Mouse (Mus musculus) limb, embryonic 14.5 days (tissue): ENCODE measurements at regions not wholly inside any gene's neighbourhood (a gene's known extent, or its start where the extent isn't known, plus 50 kb on each side); places are given as distances from the start of the nearest gene placed in this dataset.
"Not testable (repeated sequence)": the region's sequence is repeated elsewhere in the genome, so short reads cannot be mapped to it uniquely, and the experiment has no call there.

ENCODE experiments used
- ATAC-seq: fragments of 200-750 bp; cut with Nextera tagmentation; 2 replicates; pipeline ENCODE4 v1.8.0; 2017; ENCODE audit warnings: low read depth, moderate number of reproducible peaks, moderate TSS enrichment; ENCODE audit not compliant: low FRiP score
- DNase-seq: peaks from one replicate; pipeline ENCODE4 v3.0.0-alpha.2; 2015; ENCODE audit warnings: low spot score
- H3K27ac ChIP-seq: fragments of 300-500 bp; sonication (generic); replicated peaks from 2 replicates; pipeline ENCODE4 v1.5.1; 2014; ENCODE audit warnings: low read depth, mild to moderate bottlenecking, low read length, moderate library complexity, mixed read lengths
- H3K27me3 ChIP-seq: fragments of 300-500 bp; sonication (generic); 2 replicates; pipeline ENCODE4 v1.6.1; 2014; ENCODE audit warnings: low read length, mixed read lengths; ENCODE audit not compliant: control insufficient read depth, insufficient read depth
- H3K36me3 ChIP-seq: fragments of 300-500 bp; sonication (generic); 2 replicates; pipeline ENCODE4 v1.6.1; 2014; ENCODE audit warnings: mild to moderate bottlenecking, low read length, moderate library complexity, mixed read lengths; ENCODE audit not compliant: control insufficient read depth, insufficient read depth
- H3K4me1 ChIP-seq: fragments of 300-500 bp; sonication (generic); 2 replicates; pipeline ENCODE4 v1.6.1; 2014; ENCODE audit warnings: antibody characterized with exemption, low read length, mixed read lengths; ENCODE audit not compliant: control insufficient read depth, insufficient read depth
- H3K4me2 ChIP-seq: fragments of 300-500 bp; sonication (generic); replicated peaks from 2 replicates; pipeline ENCODE4 v1.6.1; 2014; ENCODE audit warnings: low read depth, mild to moderate bottlenecking, low read length, moderate library complexity; ENCODE audit not compliant: severe bottlenecking
- H3K4me3 ChIP-seq: fragments of 300-500 bp; sonication (generic); replicated peaks from 2 replicates; pipeline ENCODE4 v1.5.1; 2014; ENCODE audit warnings: low read length
- H3K9ac ChIP-seq: fragments of 300-500 bp; sonication (generic); 2 replicates; pipeline ENCODE4 v1.6.1; 2014; ENCODE audit warnings: mild to moderate bottlenecking, low read depth, low read length, moderate library complexity; ENCODE audit not compliant: severe bottlenecking
- H3K9me3 ChIP-seq: fragments of 300-500 bp; sonication (generic); 2 replicates; pipeline ENCODE4 v1.6.1; 2016; ENCODE audit warnings: low read length; ENCODE audit not compliant: control insufficient read depth
- POLR2A ChIP-seq: fragments of 200-500 bp; IDR thresholded peaks from 2 replicates; pipeline ENCODE4 v1.8.0; 2012; ENCODE audit warnings: inconsistent platforms, mild to moderate bottlenecking, moderate library complexity, borderline replicate concordance; ENCODE audit not compliant: insufficient read depth, insufficient read length; ENCODE audit errors: extremely low read depth
- WGBS: fragments of 180-500 bp; shearing (Covaris S2); extraction: QIAGEN DNeasy Blood & Tissue Kit; methylation state at CpG from one replicate; pipeline ENCODE4 v1.1.7; 2014; 5-methylcytosine and 5-hydroxymethylcytosine counted together

- ATAC-seq (no peak), DNase-seq (no peak)
- no peak overlapping the region for H3K4me3 ChIP-seq
- 57% methylated on average over 5 of the region's 5 CpGs for WGBS
- TF ChIP-seq POLR2A: no peak
- no peak overlapping the region for H3K27ac ChIP-seq
- no peaks in the 10 kb centered on the region for H3K36me3 ChIP-seq
- H3K4me1 ChIP-seq: no peaks in the 10 kb centered on the region
- H3K9me3 ChIP-seq: no peaks in the 10 kb centered on the region
- no peaks in the 10 kb centered on the region for H3K27me3 ChIP-seq
- H3K9ac ChIP-seq: no peak overlapping the region
- no peak overlapping the region for H3K4me2 ChIP-seq
Measured at GRCm38 (mm10) chr1:64463715-64464290, 68.6 kb upstream of the Creb1 start.

DNA sequence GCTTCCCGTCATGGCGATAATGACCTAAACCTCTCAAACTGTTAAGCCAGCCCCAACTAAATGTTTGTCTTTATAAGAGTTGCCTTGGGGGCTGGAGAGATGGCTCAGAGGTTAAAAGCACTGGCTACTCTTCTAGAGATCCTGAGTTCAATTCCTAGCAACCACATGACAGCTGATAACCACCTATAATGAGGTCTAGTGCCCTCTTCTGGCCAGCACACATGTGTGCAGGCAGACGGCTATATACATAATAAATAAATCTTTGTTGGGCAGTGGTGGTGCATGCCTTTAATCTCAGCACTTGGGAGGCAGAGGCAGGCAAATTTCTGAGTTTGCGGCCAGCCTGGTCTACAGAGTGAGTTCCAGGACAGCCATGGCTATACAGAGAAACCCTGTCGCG, 70.8 kb upstream of the Creb1 start:
- not testable (repeated sequence) for H3K4me2 ChIP-seq, H3K4me3 ChIP-seq, H3K27ac ChIP-seq, H3K36me3 ChIP-seq, H3K27me3 ChIP-seq, DNase-seq, ATAC-seq, H3K9me3 ChIP-seq, H3K4me1 ChIP-seq, H3K9ac ChIP-seq
- WGBS: 88% methylated on average over 6 of the region's 6 CpGs

DNA sequence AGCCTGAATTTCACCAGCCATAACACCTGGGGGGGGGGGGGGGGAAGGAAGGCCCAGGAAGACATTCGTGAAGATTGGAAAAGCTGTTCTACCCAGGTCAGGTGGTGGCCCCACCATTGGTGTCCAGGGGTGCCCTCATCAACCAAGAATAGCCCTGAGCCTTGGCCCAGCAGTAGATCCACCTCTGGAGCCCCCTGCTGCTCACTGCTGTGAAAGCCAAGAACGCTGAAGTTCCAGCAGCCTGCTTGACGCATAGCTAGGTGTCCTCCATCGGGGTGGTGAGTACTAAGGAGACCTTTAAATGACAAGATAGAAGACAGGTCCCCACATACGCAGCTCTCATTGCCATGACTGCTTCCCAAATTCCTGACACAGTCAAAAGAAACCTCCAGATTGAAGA, 74.6 kb upstream of the Creb1 start:
- H3K27ac ChIP-seq: no peak overlapping the region
- TF ChIP-seq POLR2A: no peak
- H3K4me1 ChIP-seq: no peaks in the 10 kb centered on the region
- H3K4me3 ChIP-seq: no peak overlapping the region
- H3K36me3 ChIP-seq: no peaks in the 10 kb centered on the region
- ATAC-seq (no peak), DNase-seq (no peak)
- WGBS: 84% methylated on average over 4 of the region's 5 CpGs
- no peak overlapping the region for H3K9ac ChIP-seq
- no peak overlapping the region for H3K4me2 ChIP-seq
- H3K9me3 ChIP-seq: no peaks in the 10 kb centered on the region
- no peaks in the 10 kb centered on the region for H3K27me3 ChIP-seq

DNA sequence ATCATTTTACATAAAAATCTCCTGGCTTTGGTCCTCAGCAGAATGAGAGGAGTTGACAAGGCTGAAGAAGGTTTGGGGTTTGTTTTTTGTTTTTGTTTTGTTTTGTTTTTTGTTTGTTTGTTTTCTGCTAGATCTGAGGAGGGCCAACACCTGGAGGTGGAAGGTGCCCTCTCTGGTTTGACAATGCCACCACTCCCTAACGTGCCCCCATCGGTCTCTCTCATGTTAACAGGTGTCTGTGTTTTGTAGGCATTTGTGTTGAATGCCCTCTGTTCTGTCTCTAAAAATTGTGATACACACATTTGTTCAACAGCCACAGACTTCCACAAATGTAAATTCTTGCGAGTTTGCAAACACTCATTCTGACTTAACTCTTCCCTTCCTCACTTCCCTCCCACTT, 83.3 kb upstream of the Creb1 start:
- no peak for TF ChIP-seq POLR2A
- no peaks in the 10 kb centered on the region for H3K4me1 ChIP-seq
- H3K27ac ChIP-seq: no peak overlapping the region
- H3K9ac ChIP-seq: no peak overlapping the region
- ATAC-seq (no peak), DNase-seq (no peak)
- no peaks in the 10 kb centered on the region for H3K27me3 ChIP-seq
- no peak overlapping the region for H3K4me2 ChIP-seq
- H3K36me3 ChIP-seq: no peaks in the 10 kb centered on the region
- H3K9me3 ChIP-seq: no peaks in the 10 kb centered on the region
- WGBS: 65% methylated on average over 3 of the region's 3 CpGs
- H3K4me3 ChIP-seq: no peak overlapping the region

DNA sequence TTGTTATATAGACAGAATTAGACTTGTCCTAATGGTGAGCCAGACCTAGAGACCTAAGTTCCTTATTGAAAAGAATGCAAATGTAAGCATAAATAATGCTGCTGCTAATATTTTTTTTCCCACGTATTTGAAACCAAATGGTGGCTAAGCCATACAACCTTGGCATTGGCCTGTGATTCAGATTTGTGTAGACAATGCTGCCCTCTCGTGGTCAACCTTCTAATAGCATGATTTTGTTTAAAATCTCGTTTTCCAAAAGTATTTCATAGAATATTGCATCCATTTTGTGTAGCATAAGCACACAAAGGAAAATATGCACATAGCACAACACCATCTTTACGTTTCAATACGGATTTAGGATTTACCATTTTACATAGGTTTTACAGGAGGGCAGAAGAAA, 84.4 kb upstream of the Creb1 start:
- 3% methylated on average over 5 of the region's 5 CpGs for WGBS
- ATAC-seq (peak; percentile 28; the same call in 1 of the 2 replicates), DNase-seq (peak; percentile 91)

DNA sequence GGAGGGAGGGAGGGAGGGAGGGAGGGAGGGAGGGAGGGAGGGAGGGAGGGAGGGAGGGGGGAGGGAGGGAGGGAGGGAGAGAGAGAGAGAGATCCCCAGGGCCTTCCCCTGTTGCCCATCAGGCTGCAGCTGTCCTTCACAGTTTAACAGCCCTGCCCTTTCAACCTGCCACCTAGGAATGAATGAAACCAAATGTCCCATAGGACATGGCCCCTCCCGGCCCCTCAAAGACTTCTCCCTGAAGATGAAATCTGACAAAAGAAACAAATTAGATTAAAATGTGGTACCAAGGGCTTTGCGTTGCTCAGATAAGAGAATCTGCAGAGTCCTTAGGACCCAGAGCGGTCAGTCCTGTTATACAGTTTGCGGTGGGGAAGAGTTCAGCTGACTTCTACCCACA, 86.0 kb upstream of the Creb1 start:
- H3K36me3 ChIP-seq: no peaks in the 10 kb centered on the region
- no peak for ATAC-seq
- DNase-seq: no peak
- H3K9me3 ChIP-seq: no peaks in the 10 kb centered on the region
- WGBS: 66% methylated on average over 4 of the region's 4 CpGs
- no peak overlapping the region for H3K9ac ChIP-seq
- H3K4me1 ChIP-seq: no peaks in the 10 kb centered on the region
- H3K27me3 ChIP-seq: no peaks in the 10 kb centered on the region
- H3K4me2 ChIP-seq: no peak overlapping the region
- no peak overlapping the region for H3K27ac ChIP-seq
- no peak for TF ChIP-seq POLR2A
- no peak overlapping the region for H3K4me3 ChIP-seq

More for the DNA sequence above, 84.4 kb upstream of the Creb1 start:
- no peaks in the 10 kb centered on the region for H3K9me3 ChIP-seq
- H3K27me3 ChIP-seq: no peaks in the 10 kb centered on the region
- no peak for TF ChIP-seq POLR2A
- H3K4me1 ChIP-seq: no peaks in the 10 kb centered on the region
- H3K27ac ChIP-seq: no peak overlapping the region
- H3K36me3 ChIP-seq: no peaks in the 10 kb centered on the region
- no peak overlapping the region for H3K4me3 ChIP-seq
- no peak overlapping the region for H3K9ac ChIP-seq
- no peak overlapping the region; the same call in 1 of the 2 replicates for H3K4me2 ChIP-seq
